Mouse (Mus musculus) thymus, postnatal 14 days (tissue): ENCODE results near the gene Dab2ip.

ENCODE experiments used
- DNase-seq: peaks from one replicate; pipeline ENCODE4 v3.0.0; 2021

Gene Dab2ip

DNA sequence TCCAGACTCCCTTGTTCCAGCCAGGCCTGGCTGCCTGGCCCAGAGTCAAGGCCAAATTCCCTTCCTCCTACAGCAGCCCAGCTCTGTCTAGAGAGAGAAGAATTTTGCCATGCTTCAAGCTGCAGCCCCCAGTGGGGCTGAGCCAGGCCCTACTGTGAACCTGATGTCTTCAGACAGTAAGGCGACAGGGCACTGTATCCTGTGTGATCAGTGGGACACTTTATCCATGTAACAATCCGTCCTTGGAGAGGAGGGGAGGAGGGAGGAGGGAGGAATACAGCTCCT is 1.4 kb downstream of the Dab2ip start:
- DNase-seq = no peak

- DNase-seq = no peak
These were observed 5.7 kb downstream of the Dab2ip start for GRCm38 (mm10) chr2:35563722-35564121.

DNA sequence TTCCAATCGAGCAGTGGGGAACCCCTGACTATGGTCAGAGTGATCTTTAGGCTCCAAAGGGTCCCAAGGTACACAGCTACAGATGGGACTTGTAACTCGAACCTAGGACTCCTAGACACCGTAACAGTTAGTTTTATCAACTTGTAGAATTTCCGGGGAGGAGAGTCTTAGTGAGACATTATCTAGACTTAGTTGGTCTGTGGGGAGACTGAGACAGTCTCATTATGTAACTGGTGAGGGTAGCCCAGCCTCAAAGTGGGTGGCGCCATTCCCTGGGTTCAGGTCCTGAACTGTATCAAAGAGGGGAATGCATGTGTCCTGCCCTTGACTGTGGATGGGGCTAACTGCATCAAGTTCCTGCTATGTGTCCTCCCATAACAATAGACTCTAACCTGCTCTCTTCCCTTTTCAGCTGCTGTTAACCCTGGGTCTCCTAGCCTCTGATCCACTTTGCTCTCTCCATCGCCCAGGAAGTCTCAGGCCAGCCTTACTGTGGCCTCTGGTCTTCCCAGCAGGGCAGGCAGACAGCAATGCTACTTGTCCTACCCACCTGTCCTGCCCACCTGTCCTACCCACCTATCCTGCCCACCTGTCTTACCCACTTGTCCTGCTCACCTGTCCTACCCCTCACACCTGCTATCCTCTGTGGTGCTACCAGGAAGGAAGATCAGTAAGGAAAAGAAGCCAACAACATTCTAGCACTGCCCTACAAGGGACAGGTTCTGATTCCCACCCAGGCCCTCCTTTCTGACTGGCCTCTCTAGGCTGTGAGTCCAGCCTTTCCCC is 7.2 kb downstream of the Dab2ip start:
- no peak for DNase-seq

DNA sequence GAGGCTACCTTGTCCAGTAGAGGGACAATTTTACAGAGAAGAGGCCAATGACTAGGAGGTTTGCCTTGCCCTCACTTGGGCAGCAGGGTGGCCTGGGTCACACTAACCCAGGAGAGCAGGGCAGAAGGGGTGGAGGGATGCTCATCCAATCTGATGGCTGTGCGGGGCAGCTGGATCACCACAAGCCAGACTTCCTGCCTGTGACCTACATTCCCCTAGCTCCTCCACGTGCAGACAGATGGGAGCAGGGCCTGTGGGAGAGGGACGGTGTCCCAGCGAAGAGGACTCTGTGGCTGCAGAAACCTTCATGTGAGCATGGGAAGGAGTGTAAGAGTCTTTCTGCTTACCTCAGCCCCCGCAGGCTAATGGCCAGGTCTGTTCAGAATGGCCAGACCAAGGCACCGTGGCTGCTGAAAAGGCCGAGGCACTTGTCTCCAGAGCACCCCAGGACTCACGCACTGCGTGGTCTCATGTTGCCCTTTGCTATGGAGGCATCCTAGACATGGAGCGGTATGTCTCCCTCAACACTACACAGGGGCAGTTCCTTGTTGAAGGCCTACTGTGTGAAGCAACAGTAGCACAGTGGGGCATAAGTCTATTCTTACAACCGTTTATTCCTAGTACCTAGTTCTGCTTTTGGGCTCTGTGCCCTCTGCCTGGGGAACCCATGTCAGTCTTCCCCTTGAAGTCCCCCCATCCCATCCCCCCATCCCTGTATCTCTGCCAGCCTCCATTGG is 9.1 kb downstream of the Dab2ip start:
- peak; percentile 11 for DNase-seq

DNA sequence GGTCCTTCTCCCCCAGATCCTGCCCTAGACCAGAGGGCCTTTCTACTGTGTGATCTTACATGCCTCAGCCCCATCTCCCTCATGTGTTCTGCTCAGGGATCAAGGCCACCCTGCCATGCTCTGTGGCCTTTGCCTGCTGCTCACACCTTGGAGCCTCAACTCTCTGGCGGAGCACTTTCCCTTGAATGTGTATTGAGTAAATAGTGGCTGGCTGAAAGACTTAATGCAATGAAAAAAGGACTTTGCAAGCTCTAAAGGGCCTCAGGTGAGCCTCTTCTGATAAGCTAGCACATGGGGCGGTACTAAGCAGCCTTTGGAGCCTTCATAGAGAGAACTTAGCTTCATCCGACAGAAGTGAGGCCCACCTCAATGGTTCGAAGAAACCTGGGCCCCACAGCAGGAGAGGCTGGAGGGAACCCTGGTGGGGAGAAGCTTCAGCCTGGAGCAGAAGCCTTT is 9.7 kb downstream of the Dab2ip start:
- no peak for DNase-seq

GRCm38 (mm10) chr2:35570743-35571142 is 12.7 kb downstream of the Dab2ip start:
- DNase-seq = no peak

- DNase-seq = no peak
These were observed 16.6 kb downstream of the Dab2ip start for GRCm38 (mm10) chr2:35574643-35575042.

- no peak for DNase-seq
These were observed 18.6 kb downstream of the Dab2ip start for GRCm38 (mm10) chr2:35576675-35577074.

GRCm38 (mm10) chr2:35580111-35580510 is 22.0 kb downstream of the Dab2ip start:
- DNase-seq = no peak

DNA sequence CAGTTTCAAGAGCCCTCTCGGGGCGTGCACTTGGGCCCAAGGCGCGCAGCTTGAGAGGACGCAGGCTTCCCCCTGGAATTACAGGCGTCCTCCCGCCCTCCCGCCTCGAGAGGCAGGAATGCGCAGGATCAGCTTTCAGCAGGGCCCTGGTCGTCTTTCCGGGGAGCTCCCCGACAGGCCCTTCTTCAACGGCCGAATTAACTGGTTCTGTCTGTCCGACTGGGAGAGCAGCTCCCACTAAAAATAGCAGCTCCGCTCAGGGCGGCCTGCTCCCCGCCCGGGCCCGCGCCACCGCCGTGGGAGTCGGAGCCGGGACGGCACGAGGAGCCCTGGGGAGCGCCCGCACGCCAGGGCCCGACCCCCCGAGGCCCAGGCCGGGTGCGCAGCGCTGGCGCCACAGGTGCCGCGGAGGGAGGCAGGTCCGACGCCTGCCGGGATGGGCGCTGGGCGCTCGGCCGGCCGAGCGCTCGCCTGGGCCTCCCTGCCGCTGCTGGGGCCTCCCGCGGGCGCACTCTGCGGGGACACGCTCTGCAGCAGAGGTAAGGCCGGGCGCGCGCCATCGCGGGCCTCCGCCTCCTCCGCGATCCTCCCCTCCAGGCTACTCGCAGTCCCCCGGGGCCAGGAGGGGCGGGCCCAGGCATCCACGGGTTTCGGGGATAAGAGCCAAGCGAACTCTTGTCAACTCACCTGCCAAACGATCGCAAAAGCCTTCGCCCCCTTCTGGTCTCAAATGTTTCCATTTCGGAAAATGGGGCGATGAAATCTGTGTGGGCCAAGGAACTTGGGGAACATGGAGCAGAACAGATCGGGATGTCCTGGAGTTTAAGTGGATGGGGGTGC is 23.7 kb downstream of the Dab2ip start:
- DNase-seq = peak; percentile 25

GRCm38 (mm10) chr2:35582341-35582941 is 24.4 kb downstream of the Dab2ip start:
- DNase-seq = peak; percentile 5

DNA sequence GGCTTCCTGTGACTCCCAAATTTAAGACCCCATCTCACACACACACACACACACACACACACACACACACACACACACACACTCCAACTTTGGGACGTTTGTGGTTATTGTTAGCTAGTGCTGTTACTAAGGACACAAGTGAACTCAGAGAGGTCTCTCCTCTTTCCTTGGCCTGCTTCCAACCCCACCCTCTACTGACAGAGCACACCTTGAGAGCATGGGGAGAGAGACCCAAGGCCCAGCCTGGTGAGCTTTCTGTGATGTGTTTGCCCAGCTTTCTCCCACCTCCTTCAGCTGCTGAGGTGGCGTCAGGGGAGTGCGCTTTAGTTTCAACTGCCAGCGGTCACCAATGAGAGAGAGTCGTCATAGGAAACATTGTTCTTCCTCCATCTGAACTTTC is 25.3 kb downstream of the Dab2ip start:
- DNase-seq = no peak

GRCm38 (mm10) chr2:35584011-35584410 is 25.9 kb downstream of the Dab2ip start:
- DNase-seq = no peak

DNA sequence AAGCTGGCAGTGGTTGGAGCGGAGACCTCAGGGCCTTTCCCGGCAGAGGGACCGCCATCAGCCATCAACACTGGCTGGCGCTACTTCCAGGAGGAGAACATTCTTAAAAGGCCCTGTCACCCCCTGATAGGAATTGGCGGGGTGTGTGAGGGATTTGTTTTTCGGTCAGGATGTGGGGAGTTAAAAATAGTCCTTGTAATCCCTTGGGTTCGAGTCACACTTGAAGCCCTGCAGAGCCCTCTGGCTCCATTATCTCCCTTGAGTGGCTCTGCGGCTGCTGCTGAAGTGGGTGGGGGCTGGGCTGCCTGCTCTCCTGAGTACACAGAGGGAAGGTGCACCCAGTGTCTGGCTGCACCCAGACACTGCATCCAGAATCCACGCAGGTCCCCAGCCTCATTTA is 30.3 kb downstream of the Dab2ip start:
- no peak for DNase-seq

- DNase-seq = no peak
These were observed 31.3 kb downstream of the Dab2ip start for GRCm38 (mm10) chr2:35589385-35589784.

DNA sequence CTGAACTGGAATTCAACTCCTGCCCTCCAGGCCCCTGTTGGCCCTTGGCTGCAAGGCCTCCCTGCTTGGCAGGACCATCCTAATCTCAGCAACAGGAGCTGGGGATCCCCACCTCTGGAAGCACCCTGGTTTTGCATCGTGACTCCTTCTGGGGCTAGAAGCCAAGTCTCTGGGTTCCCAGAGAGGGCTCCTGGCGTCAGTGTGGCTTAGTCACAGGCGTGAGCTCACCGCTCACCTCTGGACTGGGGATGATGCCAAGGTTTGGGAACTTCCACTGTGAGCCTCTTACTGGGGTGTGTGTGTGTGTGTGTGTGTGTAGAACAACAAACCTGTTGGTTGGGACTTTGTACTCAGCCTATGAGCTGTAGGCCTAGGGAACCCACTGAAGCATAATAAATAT is 31.7 kb downstream of the Dab2ip start:
- no peak for DNase-seq

DNA sequence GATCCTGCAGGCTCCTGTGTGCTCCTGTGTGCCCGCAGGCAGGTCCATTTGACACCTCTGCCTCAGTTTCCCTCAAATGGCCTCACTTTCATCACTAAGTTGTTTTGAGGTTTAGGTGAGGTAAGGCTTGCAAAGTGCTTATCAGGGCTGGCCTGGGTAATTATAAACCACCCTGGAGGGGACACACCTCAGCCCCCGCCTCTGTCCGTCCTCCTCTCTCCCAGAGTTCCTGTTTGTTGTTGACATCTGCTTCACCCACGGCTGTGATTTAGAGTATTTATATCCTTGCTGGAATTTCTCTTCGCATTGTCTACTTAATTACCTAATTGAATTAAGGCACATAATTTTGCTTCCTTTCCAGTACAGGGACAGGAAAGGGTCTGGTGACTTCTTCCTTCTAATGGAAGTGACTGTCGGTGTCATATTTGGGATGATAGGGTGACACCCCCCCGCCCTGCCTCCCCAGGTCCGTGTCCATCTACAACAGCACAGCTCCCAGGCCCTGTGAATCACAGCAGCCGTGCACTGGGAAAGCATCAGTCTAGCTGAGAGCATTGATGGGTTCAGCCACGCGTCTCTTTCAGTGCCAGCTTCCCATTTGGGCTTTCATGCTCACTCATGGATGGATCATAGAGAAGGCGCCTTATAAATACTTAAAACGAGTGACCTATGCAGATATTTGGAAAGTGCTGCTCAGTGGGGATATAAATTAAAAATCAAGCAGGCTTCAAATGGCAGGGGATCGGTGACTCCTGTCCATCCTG is 34.1 kb downstream of the Dab2ip start:
- DNase-seq = no peak

- no peak for DNase-seq
These were observed 34.8 kb downstream of the Dab2ip start for GRCm38 (mm10) chr2:35592725-35593392.

GRCm38 (mm10) chr2:35593889-35594288 is 35.8 kb downstream of the Dab2ip start:
- no peak for DNase-seq

DNA sequence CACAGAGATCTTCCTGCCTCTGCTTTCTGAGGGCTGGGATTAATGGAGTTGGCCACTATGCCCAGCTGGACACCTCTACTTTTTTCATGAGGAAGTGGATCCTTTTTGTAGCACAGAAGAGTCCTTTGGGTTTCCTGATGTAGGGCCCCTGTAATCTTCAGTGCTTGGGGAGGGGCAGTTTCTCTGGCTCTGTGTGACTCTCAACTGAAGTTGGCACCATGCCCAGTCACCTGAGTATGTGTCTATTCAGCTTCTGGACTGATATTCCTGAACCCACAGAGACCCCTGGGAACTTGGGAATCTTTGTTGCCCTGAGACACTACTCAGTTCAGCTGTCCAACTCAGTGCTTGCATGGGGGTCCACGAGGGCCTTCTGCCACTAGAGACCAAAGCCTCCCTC is 37.0 kb downstream of the Dab2ip start:
- no peak for DNase-seq

DNA sequence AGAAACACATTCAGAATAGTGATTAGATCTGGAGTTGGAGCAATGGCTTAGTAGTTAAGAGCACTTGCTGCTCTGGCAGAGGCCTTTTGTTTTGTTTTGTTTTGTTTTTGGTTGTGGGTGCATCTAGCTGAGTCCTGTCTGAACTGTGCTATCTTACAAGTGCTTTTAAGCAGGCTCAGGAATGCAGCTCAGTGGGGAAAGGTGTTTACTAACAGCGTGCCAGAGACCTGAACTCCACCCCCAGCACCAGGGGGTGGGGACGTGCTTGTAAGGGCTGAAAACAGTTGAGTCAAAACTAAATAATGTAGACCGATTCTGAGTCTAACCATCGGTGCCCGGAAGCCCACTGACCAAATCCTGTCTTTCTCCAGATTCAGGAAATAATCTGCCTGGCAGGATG is 37.7 kb downstream of the Dab2ip start:
- DNase-seq = no peak

GRCm38 (mm10) chr2:35596796-35597195 is 38.7 kb downstream of the Dab2ip start:
- DNase-seq = no peak
